Mouse (Mus musculus) intestine, embryonic 14.5 days (tissue): ENCODE data around the gene St8sia1. TPM values are rescaled to one million over a fixed set of nuclear protein-coding genes. Genes with fewer than 3 reads are reported as not detected.

ENCODE experiments used
- ATAC-seq: fragments of 200-750 bp; cut with Nextera tagmentation; replicated peaks from 2 replicates; pipeline ENCODE4 v1.8.0; 2017; ENCODE audit warnings: low read depth, moderate number of reproducible peaks, moderate TSS enrichment, moderate library complexity; ENCODE audit not compliant: low FRiP score, low TSS enrichment
- DNase-seq: peaks from one replicate; pipeline ENCODE4 v3.0.0-alpha.2; 2018; ENCODE audit warnings: low spot score
- H3K27ac ChIP-seq: fragments of 300-500 bp; sonication (generic); 2 replicates; pipeline ENCODE4 v1.5.1; 2014; ENCODE audit warnings: low read depth, mild to moderate bottlenecking, control low read depth
- H3K27me3 ChIP-seq: fragments of 300-500 bp; sonication (generic); replicated peaks from 2 replicates; pipeline ENCODE4 v1.6.1; 2014; ENCODE audit warnings: low read length, control low read depth; ENCODE audit not compliant: control insufficient read depth, insufficient read depth
- H3K36me3 ChIP-seq: fragments of 300-500 bp; sonication (generic); 2 replicates; pipeline ENCODE4 v1.6.1; 2014; ENCODE audit warnings: low read length, control low read depth; ENCODE audit not compliant: control insufficient read depth, insufficient read depth
- H3K4me1 ChIP-seq: fragments of 300-500 bp; sonication (generic); replicated peaks from 2 replicates; pipeline ENCODE4 v1.6.1; 2014; ENCODE audit warnings: low read length, control low read depth, mixed read lengths; ENCODE audit not compliant: control insufficient read depth, insufficient read depth
- H3K4me2 ChIP-seq: fragments of 300-500 bp; sonication (generic); 2 replicates; pipeline ENCODE4 v1.6.1; 2014; ENCODE audit warnings: low read length
- H3K4me3 ChIP-seq: fragments of 300-500 bp; sonication (generic); 2 replicates; pipeline ENCODE4 v1.5.1; 2014; ENCODE audit warnings: low read depth, low read length, control low read depth, mixed read lengths
- H3K9ac ChIP-seq: fragments of 300-500 bp; sonication (generic); 2 replicates; pipeline ENCODE4 v1.6.1; 2014; ENCODE audit warnings: mild to moderate bottlenecking, low read length
- H3K9me3 ChIP-seq: fragments of 300-500 bp; sonication (generic); 2 replicates; pipeline ENCODE4 v1.6.1; 2016; ENCODE audit warnings: low read length, control low read depth; ENCODE audit not compliant: control insufficient read depth
- WGBS: fragments of 180-500 bp; shearing (Covaris S2); extraction: QIAGEN DNeasy Blood & Tissue Kit; methylation state at CpG from one replicate; pipeline ENCODE4 v1.1.7; 2014; 5-methylcytosine and 5-hydroxymethylcytosine counted together
- polyA plus RNA-seq: library from polyadenylated mRNA; unstranded; fragments of >200 nt; fragmentation: Nextera tagmentation; extraction: Ambion mirVana; gene quantifications from 2 replicates; pipeline ENCODE4 v1.2.1, GENCODE M21; 2014

St8sia1 gene
- polyA plus RNA-seq, 1 experiment from 2014 or later: 1.8 TPM

GRCm38 (mm10) chr6:142928551-142929309 lies 35.5 kb downstream of the St8sia1 start:
- no peaks in the 10 kb centered on the region for H3K36me3 ChIP-seq
- no peak overlapping the region for H3K4me2 ChIP-seq
- H3K9ac ChIP-seq: no peak overlapping the region
- no peak for DNase-seq
- 85% methylated on average over 16 of the region's 16 CpGs for WGBS
- H3K27me3 ChIP-seq: no peaks in the 10 kb centered on the region
- H3K4me3 ChIP-seq: no peak overlapping the region
- ATAC-seq: no peak
- no peak overlapping the region for H3K27ac ChIP-seq
- no peaks in the 10 kb centered on the region for H3K9me3 ChIP-seq
- no peaks in the 10 kb centered on the region for H3K4me1 ChIP-seq

- WGBS: 88% methylated on average over 9 of the region's 9 CpGs
- ATAC-seq: no peak
- no peak overlapping the region for H3K27ac ChIP-seq
- H3K36me3 ChIP-seq: no peaks in the 10 kb centered on the region
- no peaks in the 10 kb centered on the region for H3K4me1 ChIP-seq
- no peak overlapping the region for H3K4me3 ChIP-seq
- H3K9me3 ChIP-seq: no peaks in the 10 kb centered on the region
- DNase-seq: no peak
- H3K27me3 ChIP-seq: no peaks in the 10 kb centered on the region
- no peak overlapping the region for H3K9ac ChIP-seq
- no peak overlapping the region for H3K4me2 ChIP-seq
Measured at GRCm38 (mm10) chr6:142926901-142927605, 37.2 kb downstream of the St8sia1 start.

- Histone ChIP-seq H3K4me3 (no peak overlapping the region), H3K4me1 (no peaks in the 10 kb centered on the region), H3K9me3 (no peaks in the 10 kb centered on the region), H3K4me2 (no peak overlapping the region), H3K36me3 (no peaks in the 10 kb centered on the region), H3K9ac (no peak overlapping the region), H3K27ac (no peak overlapping the region), H3K27me3 (no peaks in the 10 kb centered on the region)
- ATAC-seq (no peak), DNase-seq (no peak)
- WGBS: 79% methylated on average over 5 of the region's 5 CpGs
Measured at GRCm38 (mm10) chr6:142925921-142926320, 38.3 kb downstream of the St8sia1 start.

GRCm38 (mm10) chr6:142925374-142925773 lies 38.9 kb downstream of the St8sia1 start:
- ATAC-seq (no peak), DNase-seq (no peak)
- Histone ChIP-seq H3K27me3 (no peaks in the 10 kb centered on the region), H3K4me3 (no peak overlapping the region), H3K27ac (no peak overlapping the region), H3K36me3 (no peaks in the 10 kb centered on the region), H3K9me3 (no peaks in the 10 kb centered on the region), H3K4me1 (no peaks in the 10 kb centered on the region), H3K4me2 (no peak overlapping the region), H3K9ac (no peak overlapping the region)
- WGBS: 91% methylated on average over 3 of the region's 3 CpGs

- no peaks in the 10 kb centered on the region for H3K27me3 ChIP-seq
Measured at GRCm38 (mm10) chr6:142920901-142921300, 43.4 kb downstream of the St8sia1 start.

GRCm38 (mm10) chr6:142918691-142919090 lies 45.6 kb downstream of the St8sia1 start:
- 59% methylated on average over 6 of the region's 6 CpGs for WGBS
- DNase-seq: no peak
- Histone ChIP-seq H3K4me3 (no peak overlapping the region), H3K9ac (no peak overlapping the region), H3K36me3 (no peaks in the 10 kb centered on the region), H3K27ac (no peak overlapping the region), H3K9me3 (no peaks in the 10 kb centered on the region), H3K27me3 (no peaks in the 10 kb centered on the region), H3K4me2 (no peak overlapping the region), H3K4me1 (no peaks in the 10 kb centered on the region)
- no peak for ATAC-seq

More at GRCm38 (mm10) chr6:142920901-142921300, 43.4 kb downstream of the St8sia1 start:
- Histone ChIP-seq H3K4me1 (no peaks in the 10 kb centered on the region), H3K4me2 (no peak overlapping the region), H3K9me3 (no peaks in the 10 kb centered on the region), H3K9ac (no peak overlapping the region), H3K27ac (no peak overlapping the region), H3K4me3 (no peak overlapping the region), H3K36me3 (no peaks in the 10 kb centered on the region)
- DNase-seq: no peak
- 68% methylated on average over 5 of the region's 5 CpGs for WGBS
- no peak for ATAC-seq

- no peaks in the 10 kb centered on the region for H3K27me3 ChIP-seq
- H3K4me1 ChIP-seq: no peaks in the 10 kb centered on the region
- no peak for DNase-seq
- no peaks in the 10 kb centered on the region for H3K36me3 ChIP-seq
- WGBS: 75% methylated on average over 13 of the region's 13 CpGs
- H3K27ac ChIP-seq: no peak overlapping the region
- no peaks in the 10 kb centered on the region for H3K9me3 ChIP-seq
- no peak overlapping the region for H3K4me2 ChIP-seq
- ATAC-seq: no peak
- no peak overlapping the region for H3K4me3 ChIP-seq
- H3K9ac ChIP-seq: no peak overlapping the region
Measured at GRCm38 (mm10) chr6:142917471-142917901, 46.8 kb downstream of the St8sia1 start.

- Histone ChIP-seq H3K4me2 (no peak overlapping the region), H3K4me1 (no peaks in the 10 kb centered on the region), H3K27ac (no peak overlapping the region), H3K4me3 (no peak overlapping the region), H3K9ac (no peak overlapping the region), H3K27me3 (no peaks in the 10 kb centered on the region), H3K9me3 (no peaks in the 10 kb centered on the region), H3K36me3 (no peaks in the 10 kb centered on the region)
- WGBS: 83% methylated on average over 11 of the region's 11 CpGs
- ATAC-seq (no peak), DNase-seq (no peak)
Measured at GRCm38 (mm10) chr6:142916271-142916941, 47.8 kb downstream of the St8sia1 start.
